Mouse (Mus musculus) heart, postnatal 36 days (tissue): ENCODE measurements at regions not wholly inside any gene's neighbourhood (a gene's known extent, or its start where the extent isn't known, plus 50 kb on each side); places are given as distances from the start of the nearest gene placed in this dataset.
A peak's percentile ranks its signal among the peaks of the same experiment; 100 is the strongest.

Source experiments
- DNase-seq, 2 experiments: peaks; one replicate each; pipeline ENCODE4 v3.0.0; 2021 to 2022
- intact Hi-C: fragments of 180-260 bp; cut with DNase I; formaldehyde crosslinking; loops from one replicate; pipeline ENCODE4 v1.15.1; 2025

DNA sequence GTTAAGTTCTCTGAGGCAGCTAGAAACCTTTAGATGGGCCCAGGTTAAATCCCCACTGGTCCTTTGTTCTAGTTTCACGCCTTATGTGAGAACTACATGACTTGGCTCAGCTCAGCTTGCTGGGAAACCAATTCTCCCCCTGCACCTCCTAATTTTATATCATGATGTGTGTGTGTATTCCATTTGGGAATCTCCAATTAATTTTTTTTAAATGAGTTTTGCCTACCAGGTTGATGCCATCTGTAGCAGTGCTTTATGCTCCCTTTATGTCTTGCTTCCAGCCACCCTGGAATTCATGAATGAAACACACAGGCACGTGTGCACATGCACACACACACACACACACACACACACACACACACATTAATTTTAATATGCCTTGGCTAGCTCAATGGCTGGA is 180.0 kb upstream of the Gli3 start:
- intact Hi-C loops: no loop called here
- no peak for DNase-seq

DNA sequence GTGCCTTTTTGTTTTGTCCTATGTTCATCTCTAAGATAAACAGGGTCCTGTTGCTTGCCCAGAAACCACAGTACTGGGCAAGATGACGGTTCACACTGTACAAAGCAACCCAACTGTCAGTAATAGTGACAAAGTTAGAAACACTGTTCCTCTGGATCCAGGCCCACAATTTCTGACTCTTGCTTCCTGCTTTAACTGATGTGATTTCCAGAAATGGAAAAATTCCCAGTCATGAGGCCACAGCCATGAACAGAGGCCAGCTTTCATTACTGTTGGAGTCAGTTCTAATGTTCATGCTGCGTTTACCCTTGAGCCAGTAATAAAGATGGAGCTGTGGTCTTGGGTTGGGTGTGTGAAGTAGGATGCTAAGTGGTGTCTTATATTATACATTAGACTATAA is 164.6 kb upstream of the Gli3 start:
- intact Hi-C loops: no loop called here
- DNase-seq: peak; percentile 10 to 18

DNA sequence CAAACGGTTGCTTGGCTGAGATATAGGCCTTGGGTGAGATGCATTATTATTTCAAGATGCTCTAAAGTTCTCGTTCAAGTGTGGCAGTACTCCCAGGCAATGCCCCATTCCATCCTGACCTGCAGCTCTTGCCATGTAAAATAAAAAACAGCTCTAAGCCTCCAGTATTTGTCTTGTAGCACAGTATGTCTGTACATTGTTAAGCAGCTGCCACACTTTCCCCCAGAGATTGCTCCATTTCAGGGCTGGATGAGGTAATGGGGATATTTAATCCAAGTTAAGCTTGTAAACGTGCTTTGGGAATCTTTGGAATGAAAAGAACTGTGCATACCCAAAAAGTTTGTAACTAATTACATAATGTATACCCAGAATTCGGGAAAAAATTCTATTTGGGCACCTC is 137.6 kb upstream of the Gli3 start:
- DNase-seq: no peak
- intact Hi-C loops: no loop called here

DNA sequence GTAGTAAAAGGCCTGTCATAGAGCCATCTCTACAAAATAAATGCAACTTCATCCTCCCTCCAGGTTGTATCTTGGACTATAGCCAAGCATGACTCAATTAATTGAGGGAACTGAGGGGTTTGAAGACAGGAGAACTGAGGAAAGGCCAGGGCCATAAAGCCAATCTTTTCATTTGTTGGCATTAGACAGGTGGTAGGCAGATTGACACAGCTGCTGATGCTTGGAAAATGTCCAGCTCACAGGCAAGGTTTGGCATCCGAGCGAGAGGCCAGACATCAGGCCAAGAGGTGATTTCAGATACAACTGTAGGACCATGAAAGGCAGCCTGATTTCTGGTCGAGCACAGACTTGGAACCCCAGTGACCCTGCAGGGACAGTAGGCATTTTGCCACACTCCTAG is 136.9 kb upstream of the Gli3 start:
- intact Hi-C loops: no loop called here
- peak in 1 of 2 experiments; percentile 2 for DNase-seq

DNA sequence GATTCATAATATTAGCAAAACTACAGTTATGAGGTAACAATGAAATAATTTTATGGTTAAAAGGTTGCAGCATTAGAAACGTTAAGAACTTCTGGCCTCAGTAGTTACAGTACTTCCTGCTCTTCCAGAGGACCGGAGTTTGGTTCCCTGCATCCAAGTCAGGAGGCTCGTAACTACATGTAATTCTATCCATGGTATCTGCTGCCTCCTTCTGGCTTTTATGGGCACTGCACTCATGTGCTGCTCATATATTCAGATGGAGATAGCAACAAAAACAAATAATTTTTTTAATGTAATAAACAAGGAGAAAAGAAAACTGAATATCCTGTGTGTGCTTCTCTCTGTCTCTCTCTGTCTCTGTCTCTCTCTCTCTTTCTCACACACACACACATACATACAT is 133.5 kb upstream of the Gli3 start:
- intact Hi-C loops: no loop called here
- no peak for DNase-seq

DNA sequence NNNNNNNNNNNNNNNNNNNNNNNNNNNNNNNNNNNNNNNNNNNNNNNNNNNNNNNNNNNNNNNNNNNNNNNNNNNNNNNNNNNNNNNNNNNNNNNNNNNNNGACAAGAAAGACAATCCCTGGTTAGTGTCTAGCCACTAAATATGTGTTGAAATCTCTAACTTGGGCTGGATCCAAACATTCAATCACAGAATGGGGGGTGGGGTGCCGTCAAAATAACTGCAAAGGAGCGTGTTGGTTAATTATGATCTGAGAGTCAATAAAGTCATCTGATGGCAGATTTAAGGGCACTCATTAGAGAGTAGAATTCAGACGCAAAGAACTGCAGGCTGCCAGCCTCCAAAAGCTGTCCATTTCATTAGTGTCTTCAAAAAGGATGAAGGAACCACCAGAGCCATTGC is 119.6 kb upstream of the Gli3 start:
- DNase-seq: no peak
- intact Hi-C loops: no loop called here

DNA sequence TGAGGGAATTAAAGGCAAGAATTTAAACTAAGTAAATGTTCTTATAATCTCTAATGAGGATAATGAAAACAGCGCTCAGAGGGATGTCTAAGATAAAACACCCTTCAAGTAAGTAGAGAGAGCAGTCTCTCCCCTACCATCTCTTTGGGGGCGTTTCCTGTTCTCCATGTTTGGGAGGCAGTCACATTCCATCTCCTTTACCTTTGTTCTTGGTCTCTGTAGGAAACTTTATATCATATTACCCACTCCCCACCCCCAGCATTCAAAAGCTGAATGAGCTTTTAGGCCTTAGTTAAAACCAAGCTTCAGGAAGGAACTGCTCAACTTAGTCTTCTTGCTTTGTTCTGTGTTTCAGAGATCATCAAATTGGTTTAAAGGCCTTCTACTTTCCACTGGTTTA is 116.2 kb upstream of the Gli3 start:
- intact Hi-C loops: no loop called here
- DNase-seq: no peak

DNA sequence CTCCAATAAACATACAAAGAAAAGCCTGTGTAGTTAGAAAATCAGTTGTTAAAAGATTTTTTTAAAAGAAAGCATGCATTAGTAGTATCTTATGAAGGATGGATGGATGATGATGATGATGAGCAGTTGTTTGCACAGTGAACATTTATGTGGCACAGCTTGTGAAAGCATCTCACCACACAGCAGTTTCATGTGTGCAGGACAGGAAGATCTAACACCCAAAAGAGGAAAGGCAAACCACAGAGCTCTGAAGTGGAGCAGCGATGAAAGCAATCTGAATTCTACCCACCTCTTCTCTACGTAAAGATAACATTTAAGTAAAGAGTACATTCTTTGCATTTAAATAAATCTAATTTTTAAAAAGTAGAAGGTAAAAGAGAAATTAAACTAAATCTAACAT is 96.6 kb upstream of the Gli3 start:
- no peak for DNase-seq
- intact Hi-C loops: no loop called here

DNA sequence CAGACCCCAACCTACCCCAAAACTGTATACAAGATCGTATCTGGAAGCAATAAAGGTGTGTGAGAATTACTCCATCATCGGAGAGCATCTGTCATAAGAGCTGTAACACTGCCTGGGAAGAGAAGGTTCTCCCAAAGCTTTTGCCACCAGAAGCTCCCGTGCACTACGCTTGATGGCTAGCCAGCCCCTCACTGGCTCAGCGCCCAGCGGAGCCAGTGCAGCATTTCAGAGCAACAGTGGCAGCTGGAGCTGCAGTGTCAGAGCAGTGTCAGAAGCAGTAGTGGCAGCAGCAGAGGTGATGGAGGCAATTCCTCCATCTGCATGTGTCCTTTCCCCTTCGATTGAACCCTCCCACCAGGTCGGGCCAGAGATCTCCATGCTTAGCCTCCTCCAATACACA is 83.0 kb upstream of the Gli3 start:
- DNase-seq: no peak
- intact Hi-C loops: no loop called here

DNA sequence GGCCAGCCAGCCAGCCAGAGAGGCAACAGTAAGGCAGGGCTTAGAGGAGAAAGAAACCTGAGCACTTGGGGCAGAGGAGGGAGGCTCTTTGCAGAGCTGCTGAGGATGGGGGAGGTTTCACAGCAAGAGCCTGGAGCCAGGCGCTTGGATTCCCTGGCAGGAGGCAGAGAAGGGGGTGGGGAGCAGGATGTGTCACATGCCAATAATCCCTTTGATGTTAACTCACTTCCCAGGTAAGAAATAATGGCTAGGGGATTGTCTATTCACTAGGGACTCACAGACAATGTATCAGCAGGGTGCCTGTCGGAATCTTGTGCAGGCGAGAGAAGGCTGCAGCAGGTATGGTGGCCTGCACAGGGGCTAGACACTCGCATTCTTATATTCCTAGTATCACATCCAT is 67.8 kb upstream of the Gli3 start:
- intact Hi-C loops: no loop called here
- DNase-seq: no peak

DNA sequence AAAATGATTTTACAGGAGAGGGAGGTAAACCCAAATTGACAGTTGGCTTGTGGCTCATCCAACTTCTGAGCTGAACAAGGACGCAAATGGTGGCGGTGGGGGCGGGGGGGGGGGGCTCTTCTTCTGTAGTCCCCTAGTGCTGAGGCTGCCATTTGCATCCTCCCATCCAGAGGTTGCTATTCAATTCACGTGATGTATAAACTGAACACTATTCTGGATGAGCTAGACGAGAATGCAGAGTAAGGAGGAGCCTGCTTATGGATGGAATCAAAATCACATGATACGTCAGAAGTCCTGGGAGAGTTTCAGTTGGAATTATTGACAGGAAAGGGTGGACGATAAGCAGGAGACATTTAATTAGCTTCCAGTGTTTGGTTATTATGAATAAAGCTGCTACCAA is 67.3 kb upstream of the Gli3 start:
- intact Hi-C loops: no loop called here
- DNase-seq: no peak

DNA sequence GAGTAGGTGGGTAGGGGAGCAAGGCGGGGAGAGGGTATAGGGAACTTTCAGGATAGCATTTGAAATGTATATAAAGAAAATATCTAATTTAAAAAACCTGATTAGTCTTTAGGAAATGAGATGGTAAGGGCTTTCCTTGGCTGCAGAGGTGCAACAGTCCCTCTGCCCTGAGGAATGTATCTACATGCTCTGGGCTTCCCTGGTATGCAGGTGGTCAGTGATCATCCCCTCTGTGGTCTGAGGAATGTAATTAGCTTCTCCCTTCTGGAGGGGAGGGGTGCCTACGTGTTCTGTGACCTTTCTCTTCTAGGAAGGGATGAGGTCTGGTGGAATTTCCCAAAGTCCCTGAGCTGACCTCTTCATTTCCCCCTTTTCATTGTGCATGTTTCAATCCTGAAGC is 64.4 kb upstream of the Gli3 start:
- intact Hi-C loops: no loop called here

More for the DNA sequence above, 64.4 kb upstream of the Gli3 start:
- DNase-seq: no peak
